Mouse (Mus musculus) lung, postnatal 0 days (tissue): ENCODE measurements around the gene Anxa5. TPM values are rescaled to one million over a fixed set of nuclear protein-coding genes. Genes with fewer than 3 reads are reported as not detected.

Source experiments
- ATAC-seq: fragments of 200-750 bp; cut with Nextera tagmentation; 2 replicates; pipeline ENCODE4 v1.8.0; 2017; ENCODE audit warnings: moderate library complexity
- DNase-seq: peaks from one replicate; pipeline ENCODE4 v3.0.0-alpha.2; 2016; ENCODE audit warnings: low spot score
- H3K27ac ChIP-seq: fragments of 300-500 bp; sonication (generic); 2 replicates; pipeline ENCODE4 v1.5.1; 2014; ENCODE audit warnings: antibody characterized with exemption, mild to moderate bottlenecking, low read length, mixed read lengths
- H3K27me3 ChIP-seq: fragments of 300-500 bp; sonication (generic); replicated peaks from 2 replicates; pipeline ENCODE4 v1.6.1; 2014; ENCODE audit warnings: low read length, mixed read lengths; ENCODE audit not compliant: insufficient read depth
- H3K36me3 ChIP-seq: fragments of 300-500 bp; sonication (generic); 2 replicates; pipeline ENCODE4 v1.6.1; 2014; ENCODE audit warnings: low read length, mixed read lengths; ENCODE audit not compliant: insufficient read depth
- H3K4me1 ChIP-seq: fragments of 300-500 bp; sonication (generic); 2 replicates; pipeline ENCODE4 v1.6.1; 2014; ENCODE audit warnings: antibody characterized with exemption, low read depth, low read length, mixed read lengths; ENCODE audit not compliant: insufficient read depth
- H3K4me2 ChIP-seq: fragments of 300-500 bp; sonication (generic); replicated peaks from 2 replicates; pipeline ENCODE4 v1.6.1; 2014; ENCODE audit warnings: low read depth, mild to moderate bottlenecking, low read length, moderate library complexity, mixed read lengths
- H3K4me3 ChIP-seq: fragments of 300-500 bp; sonication (generic); 2 replicates; pipeline ENCODE4 v1.5.1; 2014; ENCODE audit warnings: low read depth, low read length
- H3K9ac ChIP-seq: fragments of 300-500 bp; sonication (generic); replicated peaks from 2 replicates; pipeline ENCODE4 v1.6.1; 2014; ENCODE audit warnings: low read depth, mild to moderate bottlenecking
- H3K9me3 ChIP-seq: fragments of 300-500 bp; sonication (generic); 2 replicates; pipeline ENCODE4 v1.6.1; 2016; ENCODE audit warnings: low read length, mixed read lengths
- CTCF ChIP-seq: IDR thresholded peaks from 2 replicates; pipeline ENCODE4 v1.5.1; 2016; ENCODE audit warnings: antibody characterized with exemption, mild to moderate bottlenecking
- EP300 ChIP-seq: IDR thresholded peaks from 2 replicates; pipeline ENCODE4 v1.6.1; 2016; ENCODE audit warnings: antibody characterized with exemption, mild to moderate bottlenecking, control low read depth
- WGBS: fragments of 180-500 bp; shearing (Covaris S2); extraction: QIAGEN DNeasy Blood & Tissue Kit; methylation state at CpG from one replicate; pipeline ENCODE4 v1.1.7; 2014; 5-methylcytosine and 5-hydroxymethylcytosine counted together
- polyA plus RNA-seq: library from polyadenylated mRNA; unstranded; fragments of >200 nt; fragmentation: Nextera tagmentation; extraction: Ambion mirVana; gene quantifications from 2 replicates; pipeline ENCODE4 v1.2.1, GENCODE M21; 2015

Anxa5 gene
- polyA plus RNA-seq, 1 experiment from 2014 or later = 449 TPM

DNA sequence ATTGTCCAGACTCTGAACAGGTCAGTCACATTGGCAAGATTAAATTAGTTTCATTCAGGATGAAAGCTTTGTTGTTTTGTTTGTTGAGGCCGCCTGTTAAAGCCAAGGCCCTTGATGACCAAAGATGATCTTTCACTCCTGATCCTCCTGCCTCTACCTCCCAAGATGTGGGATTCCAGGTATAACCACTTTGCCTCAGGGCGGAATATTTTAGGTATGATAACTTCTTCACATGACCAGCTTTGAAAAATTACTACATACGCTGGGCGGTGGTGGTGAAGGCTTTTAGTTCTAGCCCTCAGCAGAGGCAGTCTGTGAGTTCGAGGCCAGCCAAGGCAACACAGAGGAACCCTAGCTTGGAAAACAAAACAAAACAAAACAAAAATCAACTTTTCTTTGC is 1.3 kb downstream of the Anxa5 start:
- Histone ChIP-seq H3K27me3 (no peaks in the 10 kb centered on the region), H3K9me3 (no peaks in the 10 kb centered on the region), H3K4me3 (peak overlapping the region; percentile 82), H3K4me2 (peak overlapping the region; percentile 91), H3K27ac (peak overlapping the region; percentile 94; the same call in 1 of the 2 replicates), H3K9ac (no peak overlapping the region), H3K36me3 (no peaks in the 10 kb centered on the region), H3K4me1 (peaks cover 10% of the 10 kb centered on the region)
- DNase-seq (no peak), ATAC-seq (no peak)
- WGBS = 69% methylated on average over 5 of the region's 5 CpGs
- TF ChIP-seq CTCF (no peak), EP300 (no peak)

GRCm38 (mm10) chr3:36473222-36473621 is 2.5 kb downstream of the Anxa5 start:
- DNase-seq (no peak), ATAC-seq (no peak)
- Histone ChIP-seq H3K27me3 (no peaks in the 10 kb centered on the region), H3K4me1 (peaks cover 10% of the 10 kb centered on the region), H3K27ac (no peak overlapping the region), H3K9me3 (no peaks in the 10 kb centered on the region), H3K4me2 (no peak overlapping the region), H3K4me3 (no peak overlapping the region), H3K9ac (no peak overlapping the region), H3K36me3 (no peaks in the 10 kb centered on the region)
- WGBS = 91% methylated on average over 5 of the region's 5 CpGs
- TF ChIP-seq EP300 (no peak), CTCF (no peak)

DNA sequence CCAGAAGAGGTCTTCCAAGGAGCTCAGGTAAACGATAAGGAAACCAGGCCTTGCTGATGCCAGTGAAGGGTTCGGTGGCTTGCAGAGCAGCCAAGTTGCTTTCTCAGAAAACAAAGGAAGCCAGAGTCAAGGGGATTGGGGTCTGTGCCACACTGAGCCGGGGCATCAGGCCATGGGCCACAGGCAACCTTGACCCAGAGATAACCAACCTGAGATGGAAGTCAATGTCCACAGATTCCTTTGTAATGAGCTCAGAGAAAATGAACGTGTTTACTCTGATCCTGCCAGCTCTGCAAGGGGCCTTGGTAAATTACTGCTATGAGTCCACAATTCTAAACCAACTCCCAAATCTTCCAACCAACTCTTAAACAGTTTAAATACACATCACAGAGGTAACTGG is 3.8 kb downstream of the Anxa5 start:
- Histone ChIP-seq H3K4me1 (peaks cover 10% of the 10 kb centered on the region), H3K4me3 (no peak overlapping the region), H3K27me3 (no peaks in the 10 kb centered on the region), H3K36me3 (no peaks in the 10 kb centered on the region), H3K4me2 (no peak overlapping the region), H3K27ac (no peak overlapping the region; the same call in 1 of the 2 replicates), H3K9me3 (no peaks in the 10 kb centered on the region), H3K9ac (no peak overlapping the region)
- DNase-seq (no peak), ATAC-seq (no peak)
- 47% methylated on average over 4 of the region's 4 CpGs for WGBS
- TF ChIP-seq CTCF (no peak), EP300 (no peak)

- ATAC-seq = peak; percentile 61
- Histone ChIP-seq H3K27me3 (no peaks in the 10 kb centered on the region), H3K4me1 (peaks cover 7% of the 10 kb centered on the region), H3K27ac (no peak overlapping the region), H3K4me3 (no peak overlapping the region), H3K4me2 (no peak overlapping the region), H3K36me3 (peaks cover under 1% of the 10 kb centered on the region; the same call in 1 of the 2 replicates), H3K9ac (no peak overlapping the region), H3K9me3 (no peaks in the 10 kb centered on the region)
- 51% methylated on average over 2 of the region's 2 CpGs for WGBS
- TF ChIP-seq CTCF = no peak
- no peak for TF ChIP-seq EP300
- no peak for DNase-seq
These were observed 6.8 kb downstream of the Anxa5 start for GRCm38 (mm10) chr3:36468871-36469270.

DNA sequence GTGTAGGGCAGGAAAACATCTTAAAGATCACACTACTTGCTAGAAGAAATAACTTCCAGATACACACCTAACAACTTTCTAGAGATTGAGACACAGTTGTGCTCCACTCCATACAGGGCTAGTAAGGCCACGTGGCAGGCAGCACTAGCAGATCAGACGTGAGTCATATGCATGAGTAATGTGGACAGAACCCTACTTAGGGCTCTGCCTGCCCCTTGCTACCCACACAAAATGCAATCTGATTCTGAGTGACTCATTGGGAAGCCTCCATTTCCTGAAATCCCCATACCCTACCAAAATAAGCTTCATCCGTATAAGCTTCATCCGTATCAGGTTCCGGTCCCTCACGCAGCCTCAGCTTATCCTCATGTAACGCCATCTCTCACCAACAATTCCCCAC is 8.1 kb downstream of the Anxa5 start:
- Histone ChIP-seq H3K4me2 (no peak overlapping the region), H3K9ac (no peak overlapping the region), H3K27ac (no peak overlapping the region), H3K4me1 (no peaks in the 10 kb centered on the region; the same call in 1 of the 2 replicates), H3K27me3 (no peaks in the 10 kb centered on the region), H3K9me3 (no peaks in the 10 kb centered on the region), H3K4me3 (no peak overlapping the region), H3K36me3 (peaks cover 5% of the 10 kb centered on the region; the same call in 1 of the 2 replicates)
- ATAC-seq (peak; percentile 81), DNase-seq (peak; percentile 63)
- no peak for TF ChIP-seq CTCF
- TF ChIP-seq EP300 = peak; percentile 10; the same call in 1 of the 2 replicates
- WGBS = 75% methylated on average over 7 of the region's 7 CpGs

DNA sequence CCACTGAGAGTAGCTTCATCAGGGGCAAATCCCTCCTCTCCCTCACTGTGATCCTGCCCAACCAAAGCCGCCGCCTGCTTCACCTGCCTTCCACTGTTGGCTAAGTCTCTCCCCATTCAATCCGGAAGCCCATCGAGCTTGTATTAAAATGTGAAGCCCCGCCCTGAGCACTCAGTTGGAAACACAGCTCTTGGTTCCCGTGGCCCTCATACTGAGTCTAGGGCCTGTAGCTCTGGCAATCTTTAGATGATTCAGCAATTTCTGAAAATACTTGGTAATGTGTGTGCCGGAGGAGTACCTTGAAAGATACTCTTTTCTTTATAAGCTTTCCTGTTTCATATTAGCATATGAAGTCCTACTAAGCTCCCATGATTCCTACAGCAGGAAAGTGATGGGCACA is 10.2 kb downstream of the Anxa5 start:
- Histone ChIP-seq H3K4me3 (no peak overlapping the region), H3K9me3 (no peaks in the 10 kb centered on the region), H3K36me3 (peaks cover 10% of the 10 kb centered on the region), H3K9ac (no peak overlapping the region), H3K4me1 (no peaks in the 10 kb centered on the region; the same call in 1 of the 2 replicates), H3K27me3 (no peaks in the 10 kb centered on the region), H3K27ac (no peak overlapping the region), H3K4me2 (no peak overlapping the region)
- no peak for ATAC-seq
- WGBS = 49% methylated on average over 7 of the region's 7 CpGs
- DNase-seq = no peak
- no peak for TF ChIP-seq CTCF
- no peak for TF ChIP-seq EP300

- 48% methylated on average over 1 of the region's 1 CpGs for WGBS
- DNase-seq = no peak
- H3K4me3 ChIP-seq = no peak overlapping the region
- H3K9ac ChIP-seq = no peak overlapping the region
- ATAC-seq = no peak
- peaks cover 28% of the 10 kb centered on the region for H3K36me3 ChIP-seq
- no peaks in the 10 kb centered on the region for H3K4me1 ChIP-seq
- no peak overlapping the region for H3K4me2 ChIP-seq
- no peaks in the 10 kb centered on the region for H3K27me3 ChIP-seq
- no peaks in the 10 kb centered on the region for H3K9me3 ChIP-seq
- no peak overlapping the region for H3K27ac ChIP-seq
- no peak for TF ChIP-seq CTCF
- no peak for TF ChIP-seq EP300
These were observed 13.3 kb downstream of the Anxa5 start for GRCm38 (mm10) chr3:36462348-36462747.
